Mouse (Mus musculus): ENCODE results near the gene Itprid1.

Gene Itprid1

GRCm38 (mm10) chr6:55901568-55902328 is 65.1 kb downstream of the Itprid1 start:
- WGBS: 76% methylated on average over 5 of the region's 5 CpGs

- WGBS: 49% methylated on average over 1 of the region's 1 CpGs
Measured at GRCm38 (mm10) chr6:55902329-55902605, 65.6 kb downstream of the Itprid1 start.

GRCm38 (mm10) chr6:55919206-55919605 is 82.5 kb downstream of the Itprid1 start:
- WGBS: 86% methylated on average over 5 of the region's 5 CpGs

GRCm38 (mm10) chr6:55920282-55920720 is 83.6 kb downstream of the Itprid1 start:
- 68% methylated on average over 3 of the region's 3 CpGs for WGBS

DNA sequence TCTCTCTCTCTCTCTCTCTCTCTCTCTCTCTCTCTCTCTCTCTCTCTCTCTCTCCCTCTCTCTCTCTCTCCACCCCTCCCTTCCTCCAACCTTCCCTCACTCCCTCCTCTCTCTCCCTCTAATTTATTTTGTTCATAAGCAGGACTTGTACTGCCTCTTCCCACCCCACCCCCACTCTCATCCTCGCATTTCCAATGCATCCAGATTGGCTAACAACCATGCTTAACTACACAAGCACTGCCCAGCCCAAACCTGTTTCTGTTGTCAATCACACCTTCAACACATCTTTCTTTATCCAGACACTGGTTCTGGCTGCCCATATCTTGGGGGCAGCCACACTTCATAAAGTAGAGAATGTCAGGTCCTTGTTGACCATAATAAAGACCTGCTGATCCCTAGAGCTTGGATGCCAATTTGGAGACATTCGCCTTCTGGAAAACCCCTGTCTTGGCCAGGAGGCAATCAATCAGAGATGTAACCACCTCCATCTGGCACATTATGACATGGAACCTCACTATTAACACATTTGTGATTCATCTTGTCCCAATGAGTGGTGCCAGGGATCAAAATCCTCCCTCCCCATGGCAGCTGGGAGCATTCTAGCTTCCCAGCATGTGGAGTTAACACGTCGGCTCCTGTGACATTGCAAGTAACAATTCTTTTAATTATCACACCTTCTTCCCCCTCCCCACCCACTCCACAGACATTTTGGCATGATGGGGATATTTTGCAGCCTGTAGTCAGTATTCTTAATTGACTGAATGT is 84.4 kb downstream of the Itprid1 start:
- WGBS: 58% methylated on average over 4 of the region's 4 CpGs

DNA sequence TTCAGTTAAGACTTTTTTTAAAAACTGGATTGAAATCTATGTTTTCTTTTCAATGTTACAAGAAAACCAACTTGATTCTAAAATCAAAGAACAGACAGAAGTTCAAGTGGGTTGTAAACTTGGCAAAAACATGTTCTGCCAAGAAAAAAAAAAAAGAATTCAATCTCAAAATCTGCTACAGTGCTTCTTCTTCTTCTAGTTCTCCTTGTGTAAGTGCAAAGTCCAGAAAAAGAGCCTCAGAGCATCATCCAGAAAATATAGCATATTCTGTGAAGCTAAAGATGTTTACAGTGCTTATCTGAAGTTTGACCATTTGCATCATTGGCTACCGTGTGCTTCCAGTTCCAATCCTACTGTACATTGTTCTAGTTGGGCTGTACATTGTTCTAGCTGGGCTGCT is 108.0 kb downstream of the Itprid1 start:
- 58% methylated on average over 1 of the region's 1 CpGs for WGBS

GRCm38 (mm10) chr6:55950345-55951110 is 113.8 kb downstream of the Itprid1 start:
- WGBS: 69% methylated on average over 8 of the region's 8 CpGs

DNA sequence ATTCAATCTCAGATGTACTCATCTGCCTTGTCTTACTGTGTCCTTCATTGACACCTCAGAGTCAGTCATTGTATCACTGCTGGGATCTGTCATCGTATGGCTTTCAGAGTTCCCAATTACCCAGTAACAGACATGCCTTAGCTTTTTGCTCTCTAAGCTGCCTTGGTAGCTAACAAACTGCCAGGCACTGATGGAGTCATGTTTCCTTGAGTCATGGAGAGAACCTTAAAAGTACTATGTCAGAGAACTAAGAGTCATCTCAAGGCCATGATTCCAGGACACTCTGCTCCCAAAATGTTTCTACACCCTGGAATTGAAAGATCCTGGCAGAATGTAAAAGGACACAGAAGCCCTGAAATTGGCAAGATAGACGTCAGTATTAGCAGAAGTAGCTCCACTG is 143.1 kb downstream of the Itprid1 start:
- 80% methylated on average over 2 of the region's 2 CpGs for WGBS

DNA sequence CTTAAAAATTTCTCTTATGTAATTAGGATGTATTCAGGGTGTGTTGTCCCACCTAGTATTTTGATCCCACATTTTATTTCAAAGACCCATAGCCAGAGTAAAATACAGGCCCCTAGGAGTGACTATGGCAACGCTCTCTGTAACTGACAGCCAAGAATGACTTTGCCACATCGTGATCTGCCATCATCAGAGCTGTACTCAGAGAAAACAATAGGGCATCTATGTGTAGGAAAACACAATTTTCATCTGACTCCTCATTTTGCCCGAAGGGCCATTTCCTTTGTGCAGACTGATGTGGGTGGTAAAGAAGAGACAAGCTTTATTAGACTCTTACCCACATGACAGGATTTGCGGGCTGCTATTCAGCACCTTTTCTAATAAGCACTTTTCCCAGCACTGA is 172.0 kb downstream of the Itprid1 start:
- 72% methylated on average over 4 of the region's 4 CpGs for WGBS

GRCm38 (mm10) chr6:56012384-56012783 is 175.7 kb downstream of the Itprid1 start:
- 42% methylated on average over 5 of the region's 5 CpGs for whole genome bisulfite sequencing

GRCm38 (mm10) chr6:56017291-56017994 is 180.7 kb downstream of the Itprid1 start, which contains the start of gene Ppp1r17:
Gene Ppp1r17 (plus strand): TSS chr6:56017497.
- 87% methylated on average over 16 of the region's 16 CpGs for WGBS

GRCm38 (mm10) chr6:56019632-56020031 is 182.9 kb downstream of the Itprid1 start:
- 62% methylated on average over 2 of the region's 2 CpGs for WGBS

DNA sequence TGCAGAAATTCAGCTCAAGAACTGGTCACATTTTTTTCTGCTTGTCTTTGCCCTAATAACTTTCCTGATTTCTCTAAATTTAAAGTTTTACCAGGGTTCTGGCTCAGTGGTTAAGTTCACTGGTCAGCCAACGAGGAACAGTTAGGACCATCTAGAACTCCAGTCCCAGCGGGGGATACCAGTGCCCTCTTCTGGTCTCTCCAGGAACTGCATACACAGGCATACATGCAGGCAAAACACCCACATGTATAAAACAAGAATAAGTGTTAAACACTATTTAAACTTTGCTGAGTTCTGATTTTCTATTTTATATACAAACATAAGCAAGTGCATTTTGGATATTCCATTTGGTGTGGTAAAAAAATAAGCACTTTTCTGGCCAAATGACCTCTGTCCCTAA is 188.8 kb downstream of the Itprid1 start:
- 82% methylated on average over 2 of the region's 2 CpGs for WGBS

GRCm38 (mm10) chr6:56027318-56027717 is 190.6 kb downstream of the Itprid1 start:
- WGBS: 39% methylated on average over 6 of the region's 6 CpGs

DNA sequence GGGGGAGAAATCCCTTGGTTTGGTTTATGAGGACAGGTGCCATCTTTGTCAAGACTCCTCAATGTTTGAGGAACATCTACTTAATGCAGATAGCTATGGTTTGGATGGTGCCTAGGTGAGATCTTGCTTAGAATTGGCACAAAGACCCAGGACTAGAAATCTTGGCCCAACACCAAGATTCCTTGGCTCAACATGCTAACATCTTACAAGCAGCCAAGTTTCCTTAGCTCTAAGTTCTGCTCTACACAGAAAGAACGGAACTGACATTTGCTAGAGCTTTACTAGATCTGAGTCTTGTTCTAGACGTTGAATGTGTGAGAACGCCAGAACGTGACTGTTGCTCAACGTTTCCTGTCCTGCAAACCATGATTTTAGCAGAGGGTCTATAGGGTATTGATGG is 191.3 kb downstream of the Itprid1 start:
- WGBS: 45% methylated on average over 5 of the region's 5 CpGs

Data from cerebral cortex, adult 2 months (tissue).